Mouse (Mus musculus): Measurements from ENCODE around the gene Bbs4.

Bbs4 gene

DNA sequence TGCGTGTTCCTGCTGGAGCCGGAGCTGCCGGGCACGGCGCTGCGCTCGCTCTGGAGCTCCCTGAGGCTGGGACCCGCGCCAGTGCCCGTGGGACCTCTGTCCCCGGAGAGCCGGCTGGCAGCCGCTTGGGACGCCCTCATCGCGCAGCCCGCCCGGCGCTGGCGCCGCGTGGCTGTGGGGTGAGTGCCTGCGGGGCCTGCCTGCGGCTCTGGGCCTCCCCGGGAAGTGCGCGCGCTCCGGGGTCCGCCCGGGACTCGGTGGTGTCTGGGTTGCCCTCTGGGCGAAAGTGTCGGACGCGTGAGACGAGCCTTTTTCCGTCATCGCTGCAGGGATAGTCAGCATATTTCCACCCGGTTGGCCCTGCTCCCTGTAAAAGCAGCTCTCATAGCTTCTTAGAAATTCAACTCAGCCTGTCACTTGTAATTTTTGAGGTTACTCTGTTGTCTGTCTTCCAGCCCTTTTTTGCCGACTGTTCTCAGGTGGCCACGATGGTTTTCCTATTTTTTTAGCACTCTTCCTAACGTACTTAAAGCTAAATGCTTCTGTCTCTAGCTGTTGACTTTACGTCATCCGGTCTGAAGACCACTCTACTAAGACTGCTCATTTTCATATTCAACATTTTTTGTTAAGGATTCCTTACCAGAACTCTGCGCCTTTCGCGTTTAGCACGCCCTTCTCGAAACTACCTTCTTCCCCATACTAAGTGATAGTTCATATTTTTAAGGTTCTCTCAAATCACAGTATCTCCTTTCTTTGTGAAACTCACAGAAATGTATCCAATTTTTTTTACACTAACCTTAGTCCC lies 61.4 kb downstream of the Bbs4 start:
- no peak for DNase-seq

DNA sequence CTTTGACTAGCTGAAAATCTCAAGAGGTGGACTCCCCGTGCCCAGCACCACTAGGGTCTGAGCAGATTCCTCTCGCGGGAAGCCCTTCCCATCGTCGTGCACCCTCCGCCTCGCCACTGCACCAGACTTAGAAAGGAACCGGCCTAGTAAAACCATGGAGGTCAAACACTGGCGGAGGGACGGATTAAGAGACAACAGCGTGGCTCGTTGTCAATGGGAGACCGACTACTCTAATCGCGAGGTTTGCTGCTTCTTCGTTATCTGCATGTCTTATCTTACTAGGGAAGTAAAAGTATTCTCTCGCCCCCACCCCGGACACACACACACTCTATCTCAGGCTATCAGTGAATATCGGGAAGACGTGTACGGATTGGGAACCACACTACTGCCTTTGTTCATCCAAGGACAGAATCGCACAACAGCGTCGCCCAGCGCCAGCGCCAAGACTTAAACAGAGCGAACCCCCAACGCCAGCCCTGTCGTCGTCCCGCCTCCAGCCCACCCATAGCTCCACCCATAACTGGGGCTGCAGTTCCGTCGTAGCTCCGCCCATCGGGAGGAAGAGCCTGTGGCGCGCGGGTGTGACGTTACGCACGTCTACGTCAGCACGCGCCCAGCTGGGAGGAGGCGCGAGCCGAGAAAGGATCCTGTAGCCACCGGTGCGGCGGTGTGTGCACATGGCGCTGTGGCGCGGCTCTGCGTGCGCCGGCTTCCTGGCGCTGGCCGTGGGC lies 62.2 kb downstream of the Bbs4 start, which contains the start of gene Adpgk:
TSS of gene Adpgk (plus strand) at position 602 of the 731 bp plus-strand sequence.
- DNase-seq: peak; percentile 99

DNA sequence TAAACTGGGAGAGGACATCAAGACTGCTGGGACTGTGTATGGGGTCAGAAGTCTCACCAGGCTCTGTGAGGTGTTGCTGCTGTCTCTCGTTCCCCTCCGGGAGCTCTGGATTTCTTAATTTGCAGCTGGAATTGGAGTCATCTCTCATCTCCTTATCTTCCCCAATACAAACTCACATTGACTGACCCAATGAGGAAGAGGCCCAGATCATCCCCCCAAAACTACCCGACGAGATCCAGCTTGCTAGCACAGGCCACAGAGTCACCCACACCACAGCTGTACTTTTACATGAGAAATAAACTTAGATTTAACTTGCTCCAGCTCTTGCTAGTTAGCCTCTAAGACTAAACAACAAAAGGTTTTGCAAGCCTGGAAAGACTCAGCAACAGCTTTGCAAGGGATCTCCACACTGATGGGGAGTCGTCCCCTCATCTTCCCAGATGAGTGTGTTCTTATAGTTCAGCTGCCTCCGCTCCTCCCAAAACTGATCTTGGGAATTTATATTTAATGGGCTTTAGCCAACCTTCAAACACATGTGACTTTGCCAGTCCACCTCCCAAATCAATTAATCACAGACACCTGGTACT lies 63.7 kb downstream of the Bbs4 start:
- no peak for DNase-seq

DNA sequence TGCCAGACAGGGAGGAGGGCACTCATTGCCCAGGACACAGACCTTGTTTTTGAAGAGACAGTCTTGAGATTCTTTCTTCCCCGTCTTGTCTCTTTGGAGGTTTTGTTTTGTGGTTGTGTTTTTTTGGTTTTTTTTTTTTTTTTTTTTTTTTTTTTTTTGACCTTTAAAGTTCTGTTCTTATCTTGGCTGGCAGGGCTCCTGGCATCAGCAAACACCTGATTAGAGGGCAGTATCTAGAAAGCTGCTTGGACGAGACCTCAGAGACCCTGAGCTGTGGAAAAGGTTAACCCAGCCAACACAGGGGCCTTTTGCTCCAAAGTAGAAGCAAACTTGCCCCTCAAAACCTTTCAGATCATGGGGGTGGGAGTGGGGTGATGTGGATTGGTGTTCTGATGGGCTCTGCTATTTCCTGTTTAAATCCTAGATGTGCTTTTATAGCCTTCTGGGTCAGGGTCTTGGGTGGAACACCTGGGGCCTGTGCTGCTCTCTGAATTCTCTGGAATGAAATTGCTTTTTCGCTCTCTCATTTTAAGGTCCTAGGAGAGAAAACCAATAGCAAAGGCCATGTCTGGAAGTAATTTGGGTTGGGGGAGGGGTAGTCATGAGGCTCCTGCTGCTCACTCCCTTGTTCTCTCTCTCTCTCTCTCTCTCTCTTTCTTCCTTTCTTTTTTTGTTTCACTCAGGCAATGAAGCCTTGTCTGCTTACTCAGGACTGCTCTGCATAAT lies 64.5 kb downstream of the Bbs4 start:
- no peak for DNase-seq

DNA sequence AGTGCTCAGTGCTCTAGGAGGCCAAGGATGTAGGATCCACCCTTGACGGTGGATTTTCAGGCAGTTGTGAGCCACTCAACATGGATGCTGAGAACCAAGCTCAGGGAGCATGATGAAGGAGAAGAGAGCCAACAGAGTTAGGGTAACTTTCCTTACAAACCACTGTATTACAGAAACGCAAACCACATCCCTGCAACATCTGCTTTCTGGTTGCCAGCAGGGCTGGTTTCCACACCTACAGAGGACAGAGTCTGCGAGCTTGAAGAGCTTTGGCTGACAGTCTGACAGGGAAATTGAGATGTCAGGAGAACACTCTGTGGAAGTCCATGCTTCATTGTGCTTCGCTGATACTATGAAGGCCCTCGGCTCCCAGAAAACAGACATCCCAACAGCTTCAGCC lies 65.2 kb downstream of the Bbs4 start:
- no peak for DNase-seq

DNA sequence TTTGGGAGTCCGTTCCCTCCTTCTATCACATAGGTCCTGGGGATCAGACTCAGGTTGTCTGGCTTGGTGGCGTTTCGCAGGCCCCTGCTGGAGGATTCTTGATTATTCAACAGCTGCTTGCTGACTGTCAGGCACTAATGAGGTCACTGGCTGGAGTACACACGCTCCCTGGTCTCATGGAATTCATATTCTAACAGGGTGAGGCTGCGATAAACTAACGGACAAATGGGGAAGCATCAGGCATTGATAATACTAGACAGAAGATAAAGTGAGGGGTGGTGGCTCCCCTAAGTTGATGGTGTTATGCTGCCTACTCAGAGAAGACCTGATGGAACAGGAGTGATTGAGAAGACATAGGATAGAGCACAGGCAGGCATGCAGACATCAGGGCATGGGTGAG lies 67.7 kb downstream of the Bbs4 start:
- no peak for DNase-seq

DNA sequence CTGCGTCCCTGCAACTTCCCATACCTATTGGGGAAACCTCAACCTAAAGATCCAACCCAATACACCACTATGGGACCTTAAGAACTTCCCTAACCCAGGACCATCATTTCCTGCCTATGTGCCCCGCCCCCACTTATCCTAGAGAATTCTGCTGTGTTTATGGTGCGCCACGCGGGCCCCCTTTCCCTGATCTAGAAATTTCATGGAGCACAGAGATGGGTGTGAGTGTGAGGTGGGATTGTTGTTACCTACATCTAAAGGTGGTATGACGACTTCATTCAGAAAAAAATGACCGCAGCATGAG lies 70.7 kb downstream of the Bbs4 start:
- DNase-seq: no peak

DNA sequence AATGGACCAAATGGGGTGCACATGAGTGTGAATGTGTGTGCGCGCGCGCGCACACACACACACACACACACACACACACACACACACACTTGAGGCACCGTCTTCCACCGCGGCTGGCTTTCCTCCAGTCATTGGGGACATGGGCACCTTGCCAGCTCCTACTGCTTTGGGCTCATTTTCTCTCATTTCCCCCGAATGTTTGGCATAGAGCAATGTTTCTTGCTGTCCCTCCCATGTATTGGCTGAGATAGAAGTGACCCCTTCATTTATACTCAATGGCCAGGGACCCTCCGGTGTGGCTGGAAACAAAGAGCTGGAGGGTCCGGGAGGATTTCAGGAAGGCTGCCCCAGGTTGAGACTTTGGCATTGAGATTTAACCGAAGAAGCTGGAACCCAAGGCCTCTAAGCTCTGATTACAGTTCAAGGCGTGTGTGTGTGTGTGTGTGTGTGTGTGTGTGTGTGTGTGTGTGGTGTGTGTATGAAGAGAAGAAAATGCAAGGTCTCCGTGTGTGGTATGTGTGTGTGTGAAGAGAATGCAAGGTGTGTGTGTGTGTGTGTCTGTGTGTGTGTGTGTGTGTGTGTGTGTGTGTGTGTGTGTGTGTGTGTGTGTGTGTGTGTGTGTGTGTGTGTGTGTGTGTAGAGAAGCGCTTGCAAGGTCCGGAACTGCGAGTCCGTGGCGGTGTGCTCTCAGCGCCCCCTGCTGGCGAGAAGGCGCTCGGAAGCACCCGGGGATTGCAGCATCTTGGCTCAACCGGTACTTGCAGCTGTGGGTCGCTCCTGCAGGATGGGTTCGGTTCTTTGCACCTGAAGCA lies 71.2 kb downstream of the Bbs4 start:
- DNase-seq: peak; percentile 88

DNA sequence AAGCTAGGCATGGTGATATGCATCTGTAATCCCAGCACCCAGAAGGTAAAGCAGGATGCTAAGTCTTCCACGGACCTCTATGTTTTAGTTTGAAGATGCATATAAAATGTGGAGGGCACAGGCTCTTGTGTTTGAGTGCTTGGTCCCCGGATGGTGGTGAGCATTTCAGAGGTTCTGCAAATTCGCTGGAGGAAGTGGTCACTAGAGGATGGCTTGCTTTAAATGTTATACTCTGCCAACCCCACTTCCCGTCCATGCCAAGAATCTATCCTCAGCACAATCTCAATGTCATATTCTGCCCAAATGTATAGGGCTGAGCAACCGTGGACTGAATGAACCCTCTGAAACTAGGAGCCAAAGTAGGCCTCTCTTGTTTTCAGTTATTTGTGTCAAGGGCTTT lies 72.4 kb downstream of the Bbs4 start:
- DNase-seq: no peak

DNA sequence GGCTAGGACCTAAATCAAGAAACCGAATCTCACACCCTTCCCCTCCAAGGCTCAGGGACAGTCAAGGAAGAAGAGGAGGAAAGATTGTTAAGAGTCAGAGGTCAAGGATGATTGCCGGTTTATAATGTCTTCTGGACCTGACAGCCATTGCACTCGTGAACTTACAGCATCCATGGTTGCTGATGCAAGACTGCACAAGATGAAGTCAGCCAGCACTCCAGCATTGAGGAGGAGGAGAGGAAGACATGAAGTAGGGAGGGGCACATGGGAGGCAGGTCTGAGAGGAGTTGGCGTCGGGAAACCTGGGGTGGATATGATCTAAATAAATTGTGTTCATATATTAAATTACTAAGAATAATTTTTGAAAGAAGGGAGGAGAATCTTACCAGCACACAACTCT lies 74.6 kb downstream of the Bbs4 start:
- DNase-seq: no peak

DNA sequence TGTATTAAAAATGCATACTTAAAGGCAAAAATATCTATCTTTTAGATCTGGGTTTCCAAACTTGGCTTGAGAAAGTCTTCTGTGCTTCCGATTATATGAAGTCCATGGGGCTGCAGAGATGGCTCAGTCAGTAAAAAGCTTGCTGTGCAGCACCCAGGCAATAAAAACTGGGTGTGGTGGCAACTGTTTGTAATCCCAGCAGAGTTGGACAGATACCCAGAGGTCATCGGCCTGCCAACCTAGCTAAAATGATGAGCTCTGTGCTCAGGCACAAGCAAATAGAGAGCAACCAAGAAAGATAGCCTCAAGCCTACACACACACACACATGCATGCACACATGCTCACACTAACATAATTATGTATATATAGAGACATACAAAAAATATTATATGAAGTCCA lies 75.1 kb downstream of the Bbs4 start:
- no peak for DNase-seq

DNA sequence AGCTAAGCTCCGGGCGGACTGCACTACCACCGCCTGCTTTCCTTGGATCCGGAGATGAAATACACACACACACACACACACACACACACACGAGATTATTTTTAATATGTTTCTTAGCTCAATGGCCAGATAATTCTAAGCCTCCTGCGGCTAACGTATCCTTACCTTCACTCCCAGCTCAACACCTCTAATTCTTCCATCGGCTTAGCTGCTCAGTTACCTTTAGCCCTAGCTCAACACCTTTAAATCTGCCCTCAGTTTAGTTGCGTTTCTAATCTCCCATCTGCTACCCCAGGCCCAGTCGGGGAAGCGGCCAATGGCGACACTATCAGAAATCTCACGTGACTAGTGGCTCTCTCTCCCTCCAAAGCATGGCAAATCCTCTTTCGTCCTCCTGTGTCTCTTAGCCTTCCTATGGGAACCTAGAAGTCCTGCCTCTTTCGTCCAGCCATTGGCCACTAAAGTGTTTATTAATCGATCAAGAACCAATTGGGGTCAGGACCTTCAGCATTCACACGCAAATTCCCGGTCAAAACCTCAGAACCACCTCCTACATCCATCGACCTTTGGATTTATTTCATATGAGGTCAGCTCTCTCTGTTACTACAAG lies 78.4 kb downstream of the Bbs4 start:
- DNase-seq: no peak

DNA sequence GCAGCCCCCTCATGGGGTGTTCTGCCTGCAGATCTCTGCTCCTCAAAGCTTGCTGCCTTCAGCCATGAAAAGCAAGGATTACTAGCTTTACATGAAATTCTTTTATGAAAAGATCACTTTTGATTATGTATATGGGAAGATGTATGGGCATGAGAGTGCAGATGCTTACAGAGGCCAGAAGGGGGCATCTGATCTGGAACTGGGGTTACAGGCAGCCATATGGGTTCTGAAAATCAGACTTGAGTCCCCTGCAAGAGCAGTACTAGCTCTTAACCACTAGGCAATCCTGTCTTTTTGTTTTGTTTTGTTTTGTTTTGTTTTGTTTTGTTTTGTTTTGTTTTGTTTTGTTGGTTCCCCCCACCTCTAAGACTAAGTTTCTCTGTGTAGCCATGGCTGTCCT lies 80.1 kb downstream of the Bbs4 start:
- no peak for DNase-seq
